Mouse (Mus musculus): ENCODE data around the gene Prodh2.

- TF ChIP-seq POLR2A (IDR thresholded peaks at IDR 0.05; ENCODE audit: borderline replicate concordance, insufficient read depth, low read length) (no peak), CTCF (IDR thresholded peaks at IDR 0.05; ENCODE audit: borderline replicate concordance, insufficient read depth, low read depth, low read length) (no peak)
Measured at GRCm38 (mm10) chr7:30453766-30454165, 39.7 kb upstream of the Prodh2 start.

Measured in cerebellum, adult 2 months (tissue).